Mouse (Mus musculus) cerebellum, postnatal 10 days (tissue): Measurements from ENCODE around the gene Sh2b2.
A peak's percentile ranks its signal among the peaks of the same experiment; 100 is the strongest.
"Not testable (repeated sequence)": the region's sequence is repeated elsewhere in the genome, so short reads cannot be mapped to it uniquely, and the experiment has no call there.

ENCODE experiments used
- DNase-seq, 2 experiments: peaks; one replicate each; pipeline ENCODE4 v3.0.0; 2021; ENCODE audit warnings: mixed read lengths in 2 of 2

Gene Sh2b2

DNA sequence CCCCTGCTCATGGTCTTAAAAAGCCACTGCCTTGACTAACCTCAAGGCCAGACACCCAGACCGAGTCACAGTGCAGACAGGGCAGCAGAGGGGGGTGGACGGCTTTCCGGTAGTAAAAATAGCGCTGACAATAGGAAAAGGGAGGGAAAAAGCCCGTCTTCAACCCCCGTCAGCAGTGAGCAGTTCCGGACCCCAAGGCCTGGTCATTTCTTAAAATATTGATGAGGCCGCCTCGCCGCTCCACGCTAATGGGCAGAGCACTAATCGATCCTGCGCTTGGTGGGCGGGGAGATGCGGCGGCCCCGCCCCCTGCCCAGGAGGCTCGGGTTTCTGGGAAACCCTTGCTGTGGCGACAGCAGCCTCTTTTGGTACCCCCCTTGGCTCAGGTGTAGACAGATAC lies 8.7 kb downstream of the Sh2b2 start:
- DNase-seq: no peak

DNA sequence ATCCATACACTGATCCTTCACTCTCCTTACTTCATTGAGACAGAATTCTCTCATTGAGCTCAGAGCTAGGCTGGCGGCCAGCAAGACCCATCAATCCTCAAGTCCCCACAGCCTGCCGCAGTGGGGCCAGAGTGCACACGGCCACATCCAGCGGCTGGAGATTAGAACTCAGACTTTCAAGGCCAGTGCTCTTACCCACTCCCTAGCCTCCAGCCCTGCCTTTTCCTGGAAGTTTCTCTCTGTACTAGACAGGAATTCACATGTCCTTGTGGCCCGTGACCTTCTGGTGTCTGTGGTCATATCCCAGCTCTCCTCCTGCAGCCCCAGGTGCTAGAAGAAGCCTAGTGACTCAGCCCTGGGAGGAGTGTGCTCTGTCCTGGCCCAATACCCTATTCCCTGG lies 9.7 kb downstream of the Sh2b2 start:
- no peak for DNase-seq

DNA sequence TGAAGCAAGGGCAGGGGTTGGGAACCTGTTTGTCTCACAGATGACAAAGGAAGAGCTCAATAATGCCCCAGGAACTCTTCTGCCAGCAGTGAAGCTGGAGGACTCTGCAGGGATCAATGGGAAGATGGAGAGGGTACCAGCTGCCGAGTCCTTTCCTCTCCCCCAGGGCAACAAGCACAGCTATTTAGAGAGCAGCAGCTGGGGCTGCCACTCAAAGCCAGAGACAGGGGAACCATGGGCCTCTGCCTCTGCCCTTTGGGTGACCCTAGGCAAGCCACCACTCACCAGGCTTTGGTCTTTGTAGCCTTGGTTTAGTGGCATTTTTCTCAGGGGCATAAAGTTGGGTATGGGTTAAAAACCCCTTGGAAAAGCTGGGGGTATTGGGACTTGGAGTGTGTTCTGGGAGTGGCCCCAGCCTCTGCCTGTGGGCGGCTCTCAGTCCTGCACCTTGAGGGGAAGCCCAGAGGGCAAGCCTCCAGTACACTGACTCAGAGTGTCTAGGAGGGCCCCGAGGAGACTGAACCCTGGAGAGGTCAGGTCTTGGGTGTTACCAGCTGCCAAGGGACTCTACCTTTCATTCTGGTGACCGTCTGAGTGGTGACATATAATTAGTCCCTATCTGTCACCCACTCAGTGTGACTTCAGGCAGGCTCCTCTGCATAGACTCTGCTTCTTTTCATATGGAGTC lies 15.9 kb downstream of the Sh2b2 start:
- no peak for DNase-seq

DNA sequence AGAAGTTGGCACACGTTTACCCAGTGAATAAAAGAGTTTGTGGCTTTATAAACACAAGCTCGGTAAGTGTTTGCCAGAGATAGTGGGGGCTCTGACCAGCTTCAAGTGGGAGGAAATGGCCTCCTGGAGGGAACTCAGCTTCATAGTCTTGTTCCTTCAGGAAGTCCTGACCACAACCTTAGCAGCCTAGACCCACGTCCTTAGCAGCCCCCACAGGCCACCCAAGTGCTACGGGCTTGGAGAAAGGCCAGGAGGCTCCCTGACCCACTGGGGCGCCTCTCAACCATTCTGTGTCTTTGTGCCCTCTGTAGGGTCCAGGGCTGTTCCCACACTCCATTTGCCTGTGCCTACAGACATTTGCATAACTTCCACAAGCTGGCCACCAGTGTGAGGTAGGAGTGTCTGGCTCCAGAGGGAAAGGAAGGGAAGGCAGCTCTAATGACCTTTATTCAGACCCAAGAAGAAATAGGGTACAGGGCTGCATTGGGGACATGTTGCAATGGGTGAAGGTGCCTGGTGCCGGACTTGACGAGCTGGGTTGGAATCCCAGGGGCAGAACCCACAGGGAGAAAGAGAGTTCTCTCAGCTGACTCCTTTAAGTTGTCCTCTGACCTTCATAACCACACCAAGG lies 20.0 kb downstream of the Sh2b2 start:
- DNase-seq: no peak

DNA sequence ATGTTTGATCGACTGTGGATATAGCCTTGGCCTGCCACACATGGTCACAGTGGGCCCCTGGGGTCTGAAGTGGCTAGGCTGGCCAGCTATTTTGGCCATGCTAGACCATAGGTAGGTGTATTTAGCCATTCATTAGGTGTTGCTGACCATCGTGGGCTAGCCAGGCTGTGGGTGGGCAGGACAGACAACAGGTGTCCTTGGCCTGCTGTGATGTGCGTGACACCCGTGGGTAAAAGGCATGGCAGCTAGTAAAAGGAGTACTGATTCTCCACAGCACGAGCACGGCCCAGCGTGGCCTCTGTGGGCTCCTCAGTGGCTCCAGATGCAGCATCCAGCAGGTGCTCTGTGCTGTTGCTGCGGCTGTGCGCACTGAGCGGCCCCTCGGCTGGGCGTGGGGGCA lies 27.8 kb downstream of the Sh2b2 start:
- DNase-seq: no peak

DNA sequence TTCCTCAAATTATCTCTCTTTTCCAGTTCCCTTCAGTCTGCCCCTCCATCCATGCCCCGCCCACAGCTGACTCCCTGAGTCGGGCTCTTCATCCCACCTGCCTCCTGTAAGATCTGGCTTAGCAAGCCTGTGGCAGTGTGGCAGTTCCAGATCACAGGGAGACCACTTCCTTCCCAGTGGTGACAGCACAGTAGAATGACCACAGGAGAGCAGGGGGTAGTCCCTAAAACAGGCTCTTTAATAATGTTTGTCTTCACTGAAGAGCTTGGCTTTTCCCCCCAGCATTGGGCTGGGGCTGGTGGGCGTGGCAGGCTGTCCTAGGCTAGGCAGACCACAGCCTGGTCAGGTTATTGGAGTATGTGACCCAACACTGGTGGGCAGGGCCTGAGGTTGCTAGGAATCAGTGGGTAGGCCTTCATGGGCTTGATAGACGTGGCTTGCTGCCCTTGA lies 28.4 kb downstream of the Sh2b2 start:
- DNase-seq: no peak

DNA sequence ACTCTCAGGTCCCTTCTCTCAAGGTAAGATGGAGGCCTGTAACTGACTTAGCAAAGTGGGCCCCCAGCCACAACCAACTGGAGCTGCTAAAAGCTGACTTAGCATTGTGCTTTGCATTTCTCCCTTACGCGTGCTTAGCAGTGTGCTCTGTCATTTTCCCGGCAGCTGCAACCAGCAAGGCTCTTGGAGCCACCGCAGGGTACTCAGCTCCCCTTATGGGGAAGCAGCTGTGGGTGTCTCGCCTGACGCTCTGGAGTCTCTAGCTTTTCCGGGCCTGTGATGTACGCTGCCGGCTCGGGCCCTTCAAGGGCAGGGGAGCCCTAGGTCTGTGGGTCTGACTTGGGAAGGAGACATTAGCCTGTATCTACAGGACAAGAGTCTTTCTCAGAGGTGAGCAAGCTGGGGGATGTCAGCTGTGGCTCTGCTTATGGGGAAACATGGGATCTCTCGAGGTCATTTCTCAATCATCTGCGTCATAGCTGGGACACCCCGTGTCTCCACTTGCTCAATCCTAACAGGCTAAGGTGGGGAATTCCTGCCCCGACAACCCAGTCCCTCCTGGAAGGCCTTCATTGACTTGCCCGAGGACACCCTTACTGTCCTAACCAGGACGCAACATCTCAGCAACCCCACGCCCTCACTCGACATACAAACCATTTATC lies 29.2 kb downstream of the Sh2b2 start:
- no peak for DNase-seq

DNA sequence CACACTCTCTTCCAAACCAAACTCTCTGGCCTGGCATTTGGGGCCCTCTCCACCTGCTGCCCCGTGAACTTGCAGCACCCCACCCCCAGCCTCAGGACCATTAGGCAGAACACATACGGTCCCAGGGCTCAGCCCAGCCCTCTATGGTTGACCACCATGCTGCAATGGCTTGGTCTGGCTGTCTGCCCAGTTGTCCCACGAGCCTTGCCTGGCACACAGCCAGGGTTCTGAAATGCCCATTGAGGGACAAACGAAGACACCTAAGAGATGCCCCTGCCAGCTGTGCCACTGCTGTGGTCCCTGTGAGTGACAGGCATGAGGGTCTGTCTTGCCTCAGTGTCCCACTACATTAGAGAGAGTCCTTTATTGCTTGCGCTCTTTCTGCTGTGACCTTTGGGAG lies 30.4 kb downstream of the Sh2b2 start:
- peak; percentile 44 to 52 for DNase-seq

DNA sequence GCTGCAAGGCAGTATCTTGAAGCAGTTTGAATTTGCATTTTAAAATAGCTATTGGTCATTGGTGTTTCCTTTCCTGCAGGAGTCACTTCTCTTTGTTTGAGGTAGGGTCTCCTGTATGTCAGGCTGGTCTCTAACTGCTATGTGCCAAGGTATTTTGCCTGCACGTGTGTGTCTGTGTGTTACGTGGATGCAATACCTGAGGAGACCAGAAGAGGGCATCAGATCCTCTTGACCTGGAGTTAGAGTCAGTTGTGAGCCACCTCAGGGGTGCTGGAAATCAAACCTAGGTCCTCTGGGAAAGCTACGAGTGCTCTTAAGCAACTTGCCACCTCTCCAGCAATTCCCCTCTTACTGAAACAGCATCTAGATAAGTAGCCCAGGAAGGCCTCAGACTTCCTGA lies 31.1 kb downstream of the Sh2b2 start:
- peak in 1 of 2 experiments; percentile 22 for DNase-seq

DNA sequence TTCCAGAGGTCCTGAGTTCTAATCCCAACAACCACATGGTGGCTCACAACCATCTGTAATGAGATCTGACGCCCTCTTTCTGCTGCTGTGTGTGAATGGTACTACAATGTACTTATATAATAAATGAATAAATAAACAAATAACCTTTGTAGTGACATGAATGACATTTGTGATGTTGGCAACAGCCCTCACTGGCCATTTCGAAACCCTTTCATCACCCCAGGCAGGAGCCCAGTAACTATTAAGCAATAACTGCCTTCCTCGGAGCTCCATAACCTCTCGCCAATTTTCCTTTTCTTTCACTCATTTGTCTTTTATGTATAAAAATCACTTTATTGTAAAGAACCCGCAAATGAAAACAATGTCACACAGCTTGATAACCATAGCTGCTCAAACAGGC lies 32.6 kb downstream of the Sh2b2 start:
- DNase-seq: no peak

DNA sequence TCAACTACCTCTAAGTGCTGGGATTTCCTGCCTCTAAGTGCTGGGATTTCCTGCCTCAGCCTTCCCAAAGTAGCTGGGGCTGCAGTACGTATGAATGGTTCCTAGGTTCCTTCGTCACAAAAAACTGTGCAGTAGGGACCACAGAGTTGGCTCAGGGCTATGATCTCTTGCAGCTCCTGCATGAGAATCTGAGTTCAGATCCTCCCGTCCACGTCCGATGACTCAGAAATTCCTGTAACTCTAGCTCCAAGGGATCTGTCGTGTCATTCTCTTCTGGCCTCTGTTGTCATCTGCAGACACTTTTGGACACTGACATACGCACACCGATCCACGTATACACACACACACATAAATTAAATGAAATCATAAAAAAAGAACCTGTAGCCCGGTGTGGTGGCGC lies 33.6 kb downstream of the Sh2b2 start:
- DNase-seq: no peak

DNA sequence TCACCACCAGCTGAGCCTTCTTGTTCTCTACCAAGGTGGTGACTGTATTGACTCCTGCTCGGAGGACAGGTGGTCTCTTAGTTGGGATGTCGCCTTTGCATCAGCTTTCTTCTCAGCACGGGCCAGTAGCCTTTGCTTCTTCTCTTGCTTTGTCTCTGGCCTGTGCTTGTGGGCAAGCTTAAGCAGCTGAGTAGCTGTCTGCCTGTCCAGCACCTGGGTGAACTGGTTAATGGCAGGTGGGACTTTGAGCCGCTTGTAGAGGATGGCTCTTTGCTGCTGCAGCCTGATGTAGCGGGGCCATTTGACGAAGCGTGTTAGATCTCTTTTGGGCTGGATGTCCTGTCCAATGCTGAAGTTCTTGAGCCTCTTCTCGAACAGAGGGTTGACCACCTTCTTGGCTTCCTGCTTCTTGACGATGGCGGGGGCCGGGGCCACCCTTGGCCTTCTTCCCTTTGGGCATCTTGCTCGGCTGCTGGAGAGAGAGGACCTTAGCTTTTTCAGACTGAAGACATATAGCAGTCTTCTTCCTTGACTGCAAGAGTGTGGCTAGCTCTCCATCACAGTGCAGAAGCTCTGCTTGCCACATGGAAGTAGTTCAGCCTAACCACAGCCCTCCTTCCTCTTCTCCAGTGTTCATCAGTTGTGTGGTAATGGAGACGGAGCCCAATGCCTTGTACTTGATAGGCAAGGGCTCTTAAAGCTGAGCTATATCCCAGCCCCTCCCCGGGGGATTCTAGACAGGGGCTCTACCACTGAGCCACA lies 34.8 kb downstream of the Sh2b2 start:
- DNase-seq: not testable (repeated sequence)

DNA sequence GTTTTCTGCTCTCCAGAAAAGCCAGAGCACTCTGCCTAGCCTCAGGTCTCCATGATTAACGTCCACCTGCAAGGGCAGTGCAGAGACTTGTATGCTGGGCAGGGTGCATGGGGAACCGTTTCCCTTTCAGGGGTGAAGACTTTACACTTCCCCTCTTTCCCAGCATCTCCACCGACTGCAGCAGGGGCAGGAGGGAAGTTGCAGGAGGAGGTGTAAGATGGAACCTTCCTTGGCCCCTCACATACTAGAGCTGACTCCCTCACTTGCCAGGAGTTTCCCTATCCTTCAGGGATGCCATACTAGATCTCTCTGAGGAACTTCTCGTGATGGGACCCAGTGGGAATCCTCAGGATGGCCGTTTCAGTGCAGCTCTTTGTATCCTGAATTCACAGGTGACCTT lies 35.8 kb downstream of the Sh2b2 start:
- DNase-seq: no peak

DNA sequence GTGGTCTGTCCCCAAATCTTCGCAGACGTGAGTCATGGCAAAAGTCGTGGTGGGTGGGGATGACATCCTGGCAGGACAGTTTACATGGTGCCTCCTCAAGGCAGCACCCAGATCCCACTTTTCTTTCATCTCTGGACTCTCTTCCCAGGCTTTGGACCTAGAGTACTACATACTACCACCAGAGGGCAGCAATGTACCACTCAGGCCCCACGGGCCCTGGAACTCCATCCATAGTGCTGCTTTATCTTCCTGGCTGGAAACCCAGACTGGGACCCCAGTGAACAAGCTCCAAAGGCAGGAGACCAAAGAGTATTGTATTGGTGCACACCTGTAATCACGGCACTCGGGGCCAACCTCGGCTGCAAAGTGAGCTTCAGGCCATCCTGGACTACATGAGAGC lies 44.5 kb downstream of the Sh2b2 start:
- DNase-seq: peak; percentile 85 to 91

DNA sequence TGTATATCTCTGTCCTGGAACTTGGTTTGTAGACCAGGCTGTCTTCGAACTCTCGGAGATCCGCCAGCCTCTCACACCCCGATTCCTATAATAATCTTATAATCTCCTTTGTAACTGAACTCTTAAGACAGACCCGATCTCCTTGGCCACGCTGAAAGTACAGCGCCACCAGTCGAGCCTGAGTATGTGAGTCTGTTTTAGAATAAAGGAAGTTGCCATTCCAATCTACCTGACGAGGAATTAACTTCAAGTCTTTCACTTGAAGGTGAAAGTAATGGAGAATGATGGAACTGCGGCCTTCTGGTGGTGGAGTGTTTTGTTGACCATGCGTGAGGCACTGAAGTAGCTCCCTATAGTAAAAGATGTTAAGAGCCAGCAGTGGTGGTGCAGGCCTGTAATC lies 46.8 kb downstream of the Sh2b2 start:
- peak in 1 of 2 experiments; percentile 27 for DNase-seq

DNA sequence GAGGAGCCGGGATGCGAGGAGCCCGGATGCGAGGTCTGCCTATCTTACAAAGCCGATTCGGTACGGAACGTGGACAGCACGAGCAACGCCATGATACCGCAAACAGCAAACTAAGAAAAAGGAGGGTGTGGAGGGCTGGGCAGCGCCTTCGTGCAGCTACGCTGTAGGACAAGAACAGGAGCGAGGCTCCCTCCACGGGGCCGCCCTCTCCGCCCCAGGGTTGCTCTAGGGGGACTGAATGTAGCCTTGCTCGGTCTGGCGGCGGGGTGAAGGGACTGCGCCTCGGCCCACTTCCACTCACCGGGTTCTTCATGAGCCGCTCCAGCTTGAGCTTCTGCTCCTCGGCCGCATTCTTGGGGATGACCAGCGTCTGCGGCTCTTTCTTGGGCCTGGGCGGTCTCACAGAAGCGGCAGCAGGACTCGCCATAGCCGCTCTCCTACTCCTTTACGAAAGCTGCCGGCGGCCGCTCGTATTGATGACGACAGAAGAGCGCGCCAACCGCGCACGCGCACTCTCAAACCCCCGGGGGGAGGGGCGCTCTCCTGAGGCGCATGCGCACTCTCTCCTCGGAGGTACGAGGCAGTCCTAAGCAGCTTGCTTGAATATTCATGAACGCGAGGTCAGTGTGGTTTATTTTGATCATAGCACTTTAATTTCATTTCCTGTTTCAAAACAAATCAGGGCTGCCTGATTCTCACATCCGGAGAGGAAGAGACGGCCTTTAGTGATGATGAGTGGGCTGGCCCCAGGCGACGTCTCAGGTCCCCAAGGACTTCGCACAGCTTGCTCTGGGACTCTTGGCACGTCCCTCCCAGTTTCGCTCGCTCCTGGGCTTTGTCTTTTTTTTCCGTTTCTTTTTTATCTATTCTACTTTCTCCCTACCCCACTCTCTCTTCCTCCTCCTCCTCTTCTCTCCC lies 47.6 kb downstream of the Sh2b2 start, which contains the start of gene Prkrip1:
Prkrip1 (minus strand) TSS at position 490 of the 918 bp plus-strand sequence.
- peak; percentile 97 for DNase-seq

DNA sequence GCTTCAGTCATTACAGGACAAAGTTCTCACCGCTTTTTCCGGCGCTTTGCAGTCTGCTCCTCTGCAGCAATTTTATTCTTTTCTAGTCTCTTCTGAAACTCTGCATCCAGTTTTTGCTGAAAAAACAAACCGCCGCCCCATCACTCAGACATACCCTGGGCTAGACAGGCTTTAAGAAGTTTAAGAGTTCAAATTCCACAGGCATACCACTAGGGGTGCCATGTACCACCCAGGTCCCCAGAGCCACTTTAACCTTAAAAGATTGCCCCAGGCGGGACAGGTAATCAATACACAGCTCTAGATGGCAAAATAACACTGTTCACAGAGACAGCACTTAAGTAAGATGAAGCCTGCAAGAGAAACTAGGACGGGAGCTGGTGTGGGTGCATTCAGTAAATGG lies 54.5 kb downstream of the Sh2b2 start:
- no peak for DNase-seq

DNA sequence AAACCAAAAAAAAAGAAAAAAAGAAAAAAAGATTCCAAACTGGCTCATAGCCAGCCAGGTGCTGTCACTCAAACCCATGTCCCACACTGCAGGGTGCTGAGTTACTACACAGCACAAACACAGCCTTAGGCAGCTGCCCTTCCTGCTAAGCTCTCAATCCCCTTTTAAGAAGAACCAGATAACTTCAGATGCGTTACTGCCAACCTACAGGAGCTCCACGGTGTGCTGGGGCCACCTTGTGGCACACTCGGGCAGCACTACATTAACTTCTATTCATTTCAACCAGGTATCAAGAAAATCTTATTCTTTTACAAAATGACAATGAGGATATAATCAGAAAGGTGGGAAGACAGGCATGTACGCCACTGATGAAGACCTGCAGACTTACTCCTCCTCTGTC lies 59.6 kb downstream of the Sh2b2 start:
- peak; percentile 77 for DNase-seq

DNA sequence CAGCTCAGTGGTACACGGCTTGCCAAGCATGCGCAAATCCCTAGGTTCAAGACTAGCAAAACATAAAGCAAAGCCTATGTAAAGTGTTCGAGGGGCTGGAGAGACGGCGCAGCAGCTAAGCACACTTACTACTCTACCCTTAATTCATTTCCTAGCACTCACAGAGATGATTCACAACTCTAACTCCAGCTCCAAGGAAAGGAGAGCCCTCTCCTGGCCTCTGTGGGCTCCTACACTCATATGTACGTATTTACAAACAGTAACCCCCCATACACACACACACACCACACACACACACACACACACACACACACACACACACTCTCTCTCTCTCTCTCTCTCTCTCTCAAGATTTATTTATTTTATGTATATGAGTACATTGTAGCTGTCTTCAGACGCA lies 62.6 kb downstream of the Sh2b2 start:
- DNase-seq: no peak

DNA sequence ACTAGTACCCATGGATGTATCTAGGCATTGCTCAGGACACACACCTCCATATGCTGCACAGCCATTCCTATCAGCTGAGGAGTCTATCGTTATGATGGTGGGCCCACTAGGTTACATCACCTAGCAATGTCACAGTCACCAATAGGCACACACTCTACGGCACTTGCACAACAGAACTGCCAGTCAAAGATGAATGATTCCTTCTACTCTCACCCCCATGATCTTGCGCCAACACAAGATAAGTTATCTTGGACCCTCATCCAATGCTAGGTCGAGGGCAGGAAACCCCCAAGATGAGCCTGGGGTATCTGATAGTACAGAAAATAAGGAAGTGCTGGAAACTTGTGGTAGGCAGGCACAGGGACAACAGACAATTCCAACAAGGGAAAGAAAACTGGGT lies 63.5 kb downstream of the Sh2b2 start:
- no peak for DNase-seq

DNA sequence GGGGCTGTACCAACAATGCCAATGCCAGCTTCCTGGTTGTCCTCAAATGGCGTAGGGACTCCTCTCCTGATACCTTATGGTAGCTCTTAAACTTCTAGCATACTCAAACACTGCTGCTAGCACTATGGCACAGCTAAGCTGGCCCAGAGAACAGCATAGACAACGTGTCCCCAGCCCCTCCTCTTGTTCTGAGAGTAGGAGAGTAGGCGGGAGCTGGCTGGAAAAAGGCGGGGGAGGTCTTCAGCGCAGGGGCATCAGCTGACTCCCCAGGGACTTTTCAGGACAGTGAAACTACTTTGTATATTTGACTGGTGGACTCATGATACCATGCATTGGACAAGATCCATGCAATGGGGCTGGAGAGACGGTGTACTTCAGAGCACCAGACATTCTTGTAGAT lies 64.3 kb downstream of the Sh2b2 start:
- DNase-seq: no peak

DNA sequence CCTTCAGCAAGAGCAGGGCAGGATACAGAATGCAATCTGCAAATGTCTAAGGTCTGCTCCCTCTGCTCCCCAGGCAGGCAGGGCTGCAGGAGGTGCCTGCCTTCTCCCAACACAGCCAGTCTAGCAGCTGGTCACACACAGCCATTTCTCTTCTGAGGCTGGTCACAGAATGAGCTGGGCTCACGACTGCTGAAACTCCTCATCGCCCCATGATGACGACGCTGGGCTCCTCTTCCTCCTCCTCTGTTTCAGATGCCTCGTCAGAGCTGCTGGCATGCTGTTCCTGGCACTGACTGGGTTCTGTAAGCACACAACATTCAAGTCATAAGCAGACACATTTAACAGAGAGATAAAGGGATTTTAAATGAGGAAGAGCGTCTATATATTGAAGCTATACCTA lies 65.2 kb downstream of the Sh2b2 start:
- no peak for DNase-seq
